Mouse (Mus musculus) kidney, postnatal 0 days (tissue): ENCODE results near the gene Gm13290. TPM values are rescaled to one million over a fixed set of nuclear protein-coding genes. Genes with fewer than 3 reads are reported as not detected.
"Not testable (repeated sequence)": the region's sequence is repeated elsewhere in the genome, so short reads cannot be mapped to it uniquely, and the experiment has no call there.

Source experiments
- ATAC-seq: fragments of 200-750 bp; cut with Nextera tagmentation; replicated peaks from 2 replicates; pipeline ENCODE4 v1.8.0; 2017; ENCODE audit warnings: low read depth, moderate number of reproducible peaks, moderate TSS enrichment, moderate library complexity; ENCODE audit not compliant: low FRiP score
- DNase-seq: peaks from one replicate; pipeline ENCODE4 v3.0.0-alpha.2; 2016; ENCODE audit warnings: low spot score
- H3K27ac ChIP-seq: fragments of 300-500 bp; sonication (generic); 2 replicates; pipeline ENCODE4 v1.5.1; 2014; ENCODE audit warnings: mild to moderate bottlenecking
- H3K27me3 ChIP-seq: fragments of 300-500 bp; sonication (generic); 2 replicates; pipeline ENCODE4 v1.6.1; 2014; ENCODE audit warnings: low read length, mixed read lengths; ENCODE audit not compliant: insufficient read depth
- H3K36me3 ChIP-seq: fragments of 300-500 bp; sonication (generic); 2 replicates; pipeline ENCODE4 v1.6.1; 2014; ENCODE audit warnings: low read length, mixed read lengths; ENCODE audit not compliant: insufficient read depth
- H3K4me1 ChIP-seq: fragments of 300-500 bp; sonication (generic); replicated peaks from 2 replicates; pipeline ENCODE4 v1.6.1; 2014; ENCODE audit warnings: antibody characterized with exemption, low read length, mixed read lengths; ENCODE audit not compliant: insufficient read depth
- H3K4me2 ChIP-seq: fragments of 300-500 bp; sonication (generic); 2 replicates; pipeline ENCODE4 v1.6.1; 2014; ENCODE audit warnings: mild to moderate bottlenecking, low read length, moderate library complexity, mixed read lengths
- H3K4me3 ChIP-seq: fragments of 300-500 bp; sonication (generic); replicated peaks from 2 replicates; pipeline ENCODE4 v1.5.1; 2014; ENCODE audit warnings: low read depth, low read length
- H3K9ac ChIP-seq: fragments of 300-500 bp; sonication (generic); 2 replicates; pipeline ENCODE4 v1.6.1; 2014; ENCODE audit warnings: low read depth, low read length
- H3K9me3 ChIP-seq: fragments of 300-500 bp; sonication (generic); replicated peaks from 2 replicates; pipeline ENCODE4 v1.6.1; 2016; ENCODE audit warnings: low read length, inconsistent platforms, mixed read lengths
- CTCF ChIP-seq: IDR thresholded peaks from 2 replicates; pipeline ENCODE4 v1.5.1; 2016; ENCODE audit warnings: antibody characterized with exemption, low read depth, mild to moderate bottlenecking, moderate library complexity
- WGBS: fragments of 180-500 bp; shearing (Covaris S2); extraction: QIAGEN DNeasy Blood & Tissue Kit; methylation state at CpG from one replicate; pipeline ENCODE4 v1.1.7; 2014; 5-methylcytosine and 5-hydroxymethylcytosine counted together
- polyA plus RNA-seq: library from polyadenylated mRNA; unstranded; fragments of >200 nt; fragmentation: Nextera tagmentation; extraction: Ambion mirVana; gene quantifications from 2 replicates; pipeline ENCODE4 v1.2.1, GENCODE M21; 2015

The Gm13290 gene
- polyA plus RNA-seq, 1 experiment from 2014 or later = 0.49 TPM

DNA sequence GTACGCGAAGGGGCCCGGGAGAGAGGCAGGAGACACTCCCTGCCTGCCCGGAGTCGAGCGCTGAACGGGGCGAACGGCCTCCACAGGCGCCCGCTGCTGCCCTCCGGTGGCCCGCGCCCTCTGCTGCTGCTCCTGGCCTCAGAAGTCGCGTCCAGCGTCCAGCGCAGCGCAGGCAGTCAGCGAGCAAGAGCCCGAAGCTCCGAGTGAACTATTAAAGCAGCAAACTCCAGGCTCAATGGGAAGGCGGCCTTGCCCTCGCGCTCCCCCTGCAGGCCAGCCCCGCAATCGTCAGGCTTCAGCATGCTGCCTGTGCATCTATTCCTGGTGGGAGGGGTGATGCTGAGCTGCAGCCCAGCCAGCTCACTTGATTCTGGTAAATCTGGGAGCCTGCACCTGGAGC, 11.8 kb downstream of the Gm13290 start, which contains the start of gene Gm13276:
Gene Gm13276 (plus strand): TSS at position 301 of the 400 bp plus-strand sequence.
- H3K9me3 ChIP-seq, ATAC-seq, H3K36me3 ChIP-seq, H3K4me3 ChIP-seq, H3K4me2 ChIP-seq, H3K9ac ChIP-seq, DNase-seq, H3K4me1 ChIP-seq, H3K27me3 ChIP-seq, H3K27ac ChIP-seq: not testable (repeated sequence)
- no CpG with 5 or more reads among the region's 27 CpGs for WGBS

- TF ChIP-seq CTCF = peak; percentile 58
- H3K4me2 ChIP-seq, H3K27ac ChIP-seq, H3K9me3 ChIP-seq, DNase-seq, H3K36me3 ChIP-seq, ATAC-seq, H3K27me3 ChIP-seq, H3K4me1 ChIP-seq, H3K9ac ChIP-seq, H3K4me3 ChIP-seq: not testable (repeated sequence)
- WGBS = 0% methylated on average over 2 of the region's 28 CpGs
These were observed 14.8 kb downstream of the Gm13290 start, which contains the start of gene Gm13277 for GRCm38 (mm10) chr4:88788402-88788801. TSS of gene Gm13277 (plus strand) at chr4:88788632.

DNA sequence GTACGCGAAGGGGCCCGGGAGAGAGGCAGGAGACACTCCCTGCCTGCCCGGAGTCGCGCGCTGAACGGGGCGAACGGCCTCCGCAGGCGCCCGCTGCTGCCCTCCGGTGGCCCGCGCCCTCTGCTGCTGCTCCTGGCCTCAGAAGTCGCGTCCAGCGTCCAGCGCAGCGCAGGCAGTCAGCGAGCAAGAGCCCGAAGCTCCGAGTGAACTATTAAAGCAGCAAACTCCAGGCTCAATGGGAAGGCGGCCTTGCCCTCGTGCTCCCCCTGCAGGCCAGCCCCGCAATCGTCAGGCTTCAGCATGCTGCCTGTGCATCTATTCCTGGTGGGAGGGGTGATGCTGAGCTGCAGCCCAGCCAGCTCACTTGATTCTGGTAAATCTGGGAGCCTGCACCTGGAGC, 17.6 kb downstream of the Gm13290 start, which contains the start of gene Gm13278:
Gene Gm13278 (plus strand): TSS at position 301 of the 400 bp plus-strand sequence.
- not testable (repeated sequence) for H3K27ac ChIP-seq, ATAC-seq, H3K9me3 ChIP-seq, H3K4me2 ChIP-seq, H3K9ac ChIP-seq, H3K4me3 ChIP-seq, DNase-seq, H3K27me3 ChIP-seq, H3K36me3 ChIP-seq, H3K4me1 ChIP-seq
- WGBS = no CpG with 5 or more reads among the region's 28 CpGs

GRCm38 (mm10) chr4:88793936-88794675, 20.5 kb downstream of the Gm13290 start, which contains the start of gene Gm13275:
TSS of gene Gm13275 (plus strand) at chr4:88794487.
- H3K4me2 ChIP-seq, H3K27me3 ChIP-seq, H3K4me1 ChIP-seq, H3K36me3 ChIP-seq, H3K9me3 ChIP-seq, DNase-seq, ATAC-seq, H3K27ac ChIP-seq, H3K9ac ChIP-seq, H3K4me3 ChIP-seq: not testable (repeated sequence)
- WGBS = 0% methylated on average over 10 of the region's 52 CpGs
- peak; percentile 40; the same call in 1 of the 2 replicates for TF ChIP-seq CTCF

- DNase-seq, H3K27ac ChIP-seq, ATAC-seq, H3K9ac ChIP-seq, H3K4me3 ChIP-seq, H3K36me3 ChIP-seq, H3K27me3 ChIP-seq, H3K9me3 ChIP-seq, H3K4me1 ChIP-seq, H3K4me2 ChIP-seq: not testable (repeated sequence)
- no CpG with 5 or more reads among the region's 28 CpGs for WGBS
These were observed 23.5 kb downstream of the Gm13290 start, which contains the start of gene Gm13279 for GRCm38 (mm10) chr4:88797097-88797496. TSS of gene Gm13279 (plus strand) at chr4:88797397.

DNA sequence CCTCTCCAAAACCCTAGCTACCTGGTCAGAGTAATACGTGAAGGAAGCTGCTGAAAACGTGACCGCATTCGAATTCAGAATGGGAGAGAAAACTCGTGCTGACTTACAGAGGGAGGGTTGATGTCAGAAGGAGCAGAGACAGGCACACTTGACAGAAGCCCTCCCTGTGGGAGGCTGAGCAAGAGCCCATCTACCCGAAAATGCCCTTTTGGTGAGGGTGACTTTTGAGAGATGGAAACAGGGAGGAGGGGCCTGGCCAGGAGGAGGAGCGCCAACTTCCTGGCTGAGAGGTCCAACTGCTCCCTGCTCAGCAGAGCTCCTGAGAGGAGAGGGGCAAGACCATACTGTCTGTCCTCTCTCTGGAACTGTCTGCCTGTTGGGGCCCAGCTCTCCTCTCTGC, 25.7 kb downstream of the Gm13290 start, which contains the start of gene Gm13285:
Gene Gm13285 (plus strand): TSS at position 301 of the 400 bp plus-strand sequence.
- ATAC-seq, H3K4me3 ChIP-seq, H3K27me3 ChIP-seq, H3K4me1 ChIP-seq, H3K9me3 ChIP-seq, DNase-seq, H3K9ac ChIP-seq, H3K27ac ChIP-seq, H3K4me2 ChIP-seq, H3K36me3 ChIP-seq: not testable (repeated sequence)
- WGBS = 8% methylated on average over 5 of the region's 7 CpGs

DNA sequence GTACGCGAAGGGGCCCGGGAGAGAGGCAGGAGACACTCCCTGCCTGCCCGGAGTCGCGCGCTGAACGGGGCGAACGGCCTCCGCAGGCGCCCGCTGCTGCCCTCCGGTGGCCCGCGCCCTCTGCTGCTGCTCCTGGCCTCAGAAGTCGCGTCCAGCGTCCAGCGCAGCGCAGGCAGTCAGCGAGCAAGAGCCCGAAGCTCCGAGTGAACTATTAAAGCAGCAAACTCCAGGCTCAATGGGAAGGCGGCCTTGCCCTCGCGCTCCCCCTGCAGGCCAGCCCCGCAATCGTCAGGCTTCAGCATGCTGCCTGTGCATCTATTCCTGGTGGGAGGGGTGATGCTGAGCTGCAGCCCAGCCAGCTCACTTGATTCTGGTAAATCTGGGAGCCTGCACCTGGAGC, 29.3 kb downstream of the Gm13290 start, which contains the start of gene Gm13287:
Gene Gm13287 (plus strand): TSS at position 301 of the 400 bp plus-strand sequence.
- H3K36me3 ChIP-seq, ATAC-seq, H3K9ac ChIP-seq, DNase-seq, H3K4me2 ChIP-seq, H3K27ac ChIP-seq, H3K4me1 ChIP-seq, H3K9me3 ChIP-seq, H3K27me3 ChIP-seq, H3K4me3 ChIP-seq: not testable (repeated sequence)
- no CpG with 5 or more reads among the region's 29 CpGs for WGBS

GRCm38 (mm10) chr4:88805231-88805630, 31.6 kb downstream of the Gm13290 start, which contains the start of gene Gm13288:
TSS of gene Gm13288 (plus strand) at chr4:88805531.
- H3K4me2 ChIP-seq, H3K27me3 ChIP-seq, H3K4me1 ChIP-seq, DNase-seq, H3K9me3 ChIP-seq, ATAC-seq, H3K4me3 ChIP-seq, H3K9ac ChIP-seq, H3K36me3 ChIP-seq, H3K27ac ChIP-seq: not testable (repeated sequence)
- WGBS = no CpG with 5 or more reads among the region's 8 CpGs
